Mouse (Mus musculus) MEL (cell line): ENCODE data around the gene Dpep1.

ENCODE experiments used
- HCFC1 ChIP-seq: IDR thresholded peaks from 2 replicates; pipeline ENCODE4 v1.6.1; 2012; ENCODE audit warnings: low read depth, mild to moderate bottlenecking, inconsistent platforms, low read length, improper control_type of control experiment, moderate library complexity
- NELFE ChIP-seq: IDR thresholded peaks from 2 replicates; pipeline ENCODE4 v1.6.1; 2011; ENCODE audit warnings: low read depth, low read length, improper control_type of control experiment

- TF ChIP-seq NELFE (no peak), HCFC1 (no peak)
Measured at GRCm38 (mm10) chr8:123233300-123233699, 47.3 kb downstream of the Dpep1 start.
